Mouse (Mus musculus): ENCODE results near the gene Cggbp1. TPM values are rescaled to one million over a fixed set of nuclear protein-coding genes. Genes with fewer than 3 reads are reported as not detected.

Cggbp1 gene
- polyA plus RNA-seq, 1 experiment from 2014 or later, result 65.1 TPM

- H3K9ac ChIP-seq, result no peak overlapping the region
- H3K4me2 ChIP-seq, result no peak overlapping the region
- H3K36me3 ChIP-seq, result no peaks in the 10 kb centered on the region
- no peaks in the 10 kb centered on the region for H3K9me3 ChIP-seq
- no peak overlapping the region for H3K27ac ChIP-seq (replicated peaks)
- no peak overlapping the region for H3K4me3 ChIP-seq
- WGBS, result 100% methylated on average over 1 of the region's 1 CpGs
- no peak for ATAC-seq (ENCODE audit: low FRiP score, low read depth)
- no peaks in the 10 kb centered on the region for H3K27me3 ChIP-seq
- peaks cover 9% of the 10 kb centered on the region; the same call in 1 of the 2 replicates for H3K4me1 ChIP-seq (replicated peaks)
Measured at GRCm38 (mm10) chr16:64875822-64876221, 24.0 kb downstream of the Cggbp1 start.

DNA sequence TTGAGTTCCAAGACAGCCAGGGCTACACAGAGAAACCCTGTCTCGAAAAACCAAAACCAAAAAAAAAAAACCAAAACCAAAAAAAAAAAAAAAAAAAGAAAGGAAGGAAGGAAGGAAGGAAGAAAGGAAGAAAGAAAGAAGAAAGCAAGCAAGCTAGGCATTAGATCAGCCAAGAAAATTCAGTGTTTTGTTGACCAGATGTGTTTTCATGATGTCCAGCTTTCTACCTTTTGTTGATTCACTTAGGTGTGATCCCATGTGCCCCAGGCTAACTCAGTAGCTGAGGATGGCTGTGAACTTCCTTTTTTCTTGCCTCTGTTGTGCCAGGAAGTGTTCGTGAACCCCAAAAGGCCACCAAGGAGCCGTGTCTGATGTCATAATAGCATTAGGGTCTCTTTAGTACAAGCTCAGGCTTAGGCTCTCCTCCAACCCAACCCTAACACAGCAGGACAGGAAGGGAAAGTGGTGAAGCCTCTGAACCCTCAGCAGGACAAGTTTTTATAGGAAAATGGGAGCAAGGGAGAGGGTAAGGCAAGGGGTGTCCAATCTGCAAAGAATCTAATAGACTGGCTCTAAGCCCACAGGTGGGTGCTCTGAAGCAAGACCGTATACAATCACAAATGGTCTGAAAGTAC, 25.0 kb downstream of the Cggbp1 start:
- no peaks in the 10 kb centered on the region for H3K36me3 ChIP-seq
- no peak overlapping the region for H3K9ac ChIP-seq
- peaks cover 9% of the 10 kb centered on the region; the same call in 1 of the 2 replicates for H3K4me1 ChIP-seq (replicated peaks)
- no peak for ATAC-seq (ENCODE audit: low FRiP score, low read depth)
- H3K4me2 ChIP-seq, result no peak overlapping the region
- WGBS, result 80% methylated on average over 4 of the region's 4 CpGs
- H3K9me3 ChIP-seq, result no peaks in the 10 kb centered on the region
- H3K4me3 ChIP-seq, result no peak overlapping the region
- no peaks in the 10 kb centered on the region for H3K27me3 ChIP-seq
- no peak overlapping the region for H3K27ac ChIP-seq (replicated peaks)

DNA sequence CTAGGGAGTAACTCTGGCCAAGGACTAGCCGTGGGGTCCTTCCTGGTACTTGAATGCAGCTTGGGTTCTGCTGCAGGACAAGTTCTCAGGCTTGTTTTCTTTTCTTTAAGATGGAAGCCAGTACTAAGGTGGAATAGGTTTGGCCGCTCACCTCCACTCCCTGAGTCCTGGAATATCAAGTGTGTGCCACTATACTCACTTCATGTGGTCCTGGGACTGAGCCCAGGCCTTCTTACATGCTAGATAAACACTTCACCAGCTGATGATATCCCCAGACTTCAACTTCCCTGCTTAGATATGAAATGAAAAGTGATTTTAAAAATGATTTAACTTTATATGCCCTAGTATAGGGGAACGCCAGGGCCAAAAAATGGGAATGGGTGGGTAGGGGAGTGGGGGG, 25.5 kb downstream of the Cggbp1 start:
- H3K9me3 ChIP-seq, result no peaks in the 10 kb centered on the region
- no peaks in the 10 kb centered on the region for H3K36me3 ChIP-seq
- H3K9ac ChIP-seq, result no peak overlapping the region
- H3K27me3 ChIP-seq, result no peaks in the 10 kb centered on the region
- 86% methylated on average over 3 of the region's 3 CpGs for WGBS
- peaks cover 9% of the 10 kb centered on the region; the same call in 1 of the 2 replicates for H3K4me1 ChIP-seq (replicated peaks)
- no peak overlapping the region for H3K4me2 ChIP-seq
- no peak overlapping the region for H3K27ac ChIP-seq (replicated peaks)
- H3K4me3 ChIP-seq, result no peak overlapping the region
- no peak for ATAC-seq (ENCODE audit: low FRiP score, low read depth)

GRCm38 (mm10) chr16:64878611-64879132, 26.9 kb downstream of the Cggbp1 start:
- peaks cover 5% of the 10 kb centered on the region; the same call in 1 of the 2 replicates for H3K4me1 ChIP-seq (replicated peaks)

GRCm38 (mm10) chr16:64879735-64880134, 27.9 kb downstream of the Cggbp1 start:
- H3K27ac ChIP-seq (replicated peaks), result no peak overlapping the region
- H3K36me3 ChIP-seq, result no peaks in the 10 kb centered on the region
- WGBS, result 85% methylated on average over 5 of the region's 5 CpGs
- no peak overlapping the region for H3K4me3 ChIP-seq
- no peak for ATAC-seq (ENCODE audit: low FRiP score, low read depth)
- H3K4me1 ChIP-seq (replicated peaks), result no peaks in the 10 kb centered on the region
- H3K9me3 ChIP-seq, result no peaks in the 10 kb centered on the region
- no peak overlapping the region for H3K9ac ChIP-seq
- H3K27me3 ChIP-seq, result no peaks in the 10 kb centered on the region
- H3K4me2 ChIP-seq, result no peak overlapping the region

More at GRCm38 (mm10) chr16:64878611-64879132, 26.9 kb downstream of the Cggbp1 start:
- WGBS, result 90% methylated on average over 3 of the region's 3 CpGs
- no peak overlapping the region for H3K9ac ChIP-seq
- H3K36me3 ChIP-seq, result no peaks in the 10 kb centered on the region
- H3K27ac ChIP-seq (replicated peaks), result no peak overlapping the region
- H3K9me3 ChIP-seq, result no peaks in the 10 kb centered on the region
- no peak overlapping the region for H3K4me3 ChIP-seq
- no peaks in the 10 kb centered on the region for H3K27me3 ChIP-seq
- H3K4me2 ChIP-seq, result no peak overlapping the region
- no peak for ATAC-seq (ENCODE audit: low FRiP score, low read depth)

GRCm38 (mm10) chr16:64880986-64881385, 29.2 kb downstream of the Cggbp1 start:
- H3K9ac ChIP-seq, result no peak overlapping the region
- no peak for ATAC-seq (ENCODE audit: low FRiP score, low read depth)
- H3K4me3 ChIP-seq, result no peak overlapping the region
- no peaks in the 10 kb centered on the region for H3K36me3 ChIP-seq
- H3K4me1 ChIP-seq (replicated peaks), result no peaks in the 10 kb centered on the region
- no peaks in the 10 kb centered on the region for H3K27me3 ChIP-seq
- H3K4me2 ChIP-seq, result no peak overlapping the region
- H3K27ac ChIP-seq (replicated peaks), result no peak overlapping the region
- H3K9me3 ChIP-seq, result no peaks in the 10 kb centered on the region
- 69% methylated on average over 3 of the region's 3 CpGs for WGBS

GRCm38 (mm10) chr16:64881442-64881841, 29.6 kb downstream of the Cggbp1 start:
- Histone ChIP-seq H3K36me3 (no peaks in the 10 kb centered on the region), H3K9me3 (no peaks in the 10 kb centered on the region), H3K27me3 (no peaks in the 10 kb centered on the region), H3K27ac (replicated peaks) (no peak overlapping the region), H3K9ac (no peak overlapping the region), H3K4me2 (no peak overlapping the region), H3K4me3 (no peak overlapping the region), H3K4me1 (replicated peaks) (no peaks in the 10 kb centered on the region)
- WGBS, result 85% methylated on average over 2 of the region's 2 CpGs
- no peak for ATAC-seq (ENCODE audit: low FRiP score, low read depth)

DNA sequence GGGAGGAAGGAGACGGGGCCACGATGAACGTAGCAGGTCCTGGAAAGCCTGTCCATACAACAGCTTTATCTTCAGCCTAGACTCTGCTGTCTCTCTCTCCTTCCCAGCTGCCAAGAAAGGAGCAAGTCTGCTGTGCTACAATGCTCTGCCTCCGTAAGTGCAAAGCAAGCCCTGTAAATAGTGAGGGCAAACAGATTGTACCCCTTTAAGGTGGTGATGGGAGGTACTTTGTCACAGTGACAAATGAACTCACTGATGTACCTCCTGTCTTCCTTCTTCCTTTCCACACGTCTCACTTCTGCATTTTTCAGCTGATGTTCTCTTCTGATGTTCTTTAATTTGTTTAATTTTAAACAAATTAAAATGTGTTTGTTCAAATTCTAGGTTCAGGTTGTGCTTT, 32.1 kb downstream of the Cggbp1 start:
- no peak for ATAC-seq (ENCODE audit: low FRiP score, low read depth)
- Histone ChIP-seq H3K36me3 (no peaks in the 10 kb centered on the region), H3K9me3 (no peaks in the 10 kb centered on the region), H3K27me3 (no peaks in the 10 kb centered on the region), H3K4me3 (no peak overlapping the region), H3K9ac (no peak overlapping the region), H3K4me2 (no peak overlapping the region), H3K4me1 (replicated peaks) (no peaks in the 10 kb centered on the region), H3K27ac (replicated peaks) (no peak overlapping the region)
- WGBS, result 61% methylated on average over 5 of the region's 5 CpGs

GRCm38 (mm10) chr16:64884420-64884838, 32.6 kb downstream of the Cggbp1 start:
- no peak overlapping the region for H3K27ac ChIP-seq (replicated peaks)
- WGBS, result 40% methylated on average over 3 of the region's 3 CpGs
- no peak overlapping the region for H3K4me2 ChIP-seq
- H3K4me1 ChIP-seq (replicated peaks), result no peaks in the 10 kb centered on the region
- H3K4me3 ChIP-seq, result no peak overlapping the region
- H3K27me3 ChIP-seq, result no peaks in the 10 kb centered on the region
- H3K9ac ChIP-seq, result no peak overlapping the region
- no peak for ATAC-seq (ENCODE audit: low FRiP score, low read depth)
- H3K36me3 ChIP-seq, result no peaks in the 10 kb centered on the region
- no peaks in the 10 kb centered on the region for H3K9me3 ChIP-seq

DNA sequence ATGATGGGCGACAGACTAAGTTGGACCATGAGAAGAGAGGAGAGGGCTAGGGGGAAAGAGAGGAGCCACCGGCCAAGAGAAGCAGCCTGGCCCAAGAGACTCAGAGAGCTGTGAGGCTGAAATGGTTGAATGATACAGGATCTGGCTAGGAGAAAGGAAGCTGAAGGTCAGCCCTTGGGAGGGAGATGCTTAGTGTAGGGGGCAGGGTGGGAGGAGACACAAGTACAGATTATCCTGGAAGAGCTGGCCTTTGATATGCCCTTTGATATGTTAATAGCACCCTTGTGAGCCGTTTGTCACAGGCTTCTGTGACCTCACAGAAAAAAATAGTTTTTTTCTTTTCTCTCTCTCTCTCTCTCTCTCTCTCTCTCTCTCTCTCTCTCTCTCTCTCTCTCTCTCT, 33.3 kb downstream of the Cggbp1 start:
- no peaks in the 10 kb centered on the region for H3K4me1 ChIP-seq (replicated peaks)
- H3K27me3 ChIP-seq, result no peaks in the 10 kb centered on the region
- H3K27ac ChIP-seq (replicated peaks), result no peak overlapping the region
- H3K9ac ChIP-seq, result no peak overlapping the region
- ATAC-seq (ENCODE audit: low FRiP score, low read depth), result no peak
- WGBS, result 25% methylated on average over 3 of the region's 3 CpGs
- no peaks in the 10 kb centered on the region for H3K36me3 ChIP-seq
- H3K9me3 ChIP-seq, result no peaks in the 10 kb centered on the region
- no peak overlapping the region for H3K4me2 ChIP-seq
- H3K4me3 ChIP-seq, result no peak overlapping the region

DNA sequence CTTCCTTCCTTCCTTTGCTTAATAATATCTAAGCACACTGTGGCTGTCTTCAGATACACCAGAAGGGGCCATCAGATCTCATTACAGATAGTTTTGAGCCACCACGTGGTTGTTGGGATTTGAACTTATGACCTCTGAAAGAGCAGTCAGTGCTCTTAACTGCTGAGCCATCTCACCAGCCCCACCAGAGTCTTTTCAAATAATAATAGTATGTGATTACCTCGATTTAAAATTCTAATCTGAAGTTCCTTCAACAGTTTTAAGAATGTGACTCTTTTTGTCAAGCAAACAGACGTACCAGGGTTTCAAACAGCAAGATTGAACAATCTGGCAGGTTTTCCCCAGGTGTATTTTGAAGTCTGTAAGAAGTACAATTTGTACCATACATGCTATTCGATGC, 33.8 kb downstream of the Cggbp1 start:
- H3K36me3 ChIP-seq, result no peaks in the 10 kb centered on the region
- no peak for ATAC-seq (ENCODE audit: low FRiP score, low read depth)
- no peak overlapping the region for H3K4me3 ChIP-seq
- no peak overlapping the region for H3K27ac ChIP-seq (replicated peaks)
- no peak overlapping the region for H3K9ac ChIP-seq
- WGBS, result 42% methylated on average over 4 of the region's 4 CpGs
- H3K27me3 ChIP-seq, result no peaks in the 10 kb centered on the region
- H3K4me1 ChIP-seq (replicated peaks), result no peaks in the 10 kb centered on the region
- H3K4me2 ChIP-seq, result no peak overlapping the region
- no peaks in the 10 kb centered on the region for H3K9me3 ChIP-seq

DNA sequence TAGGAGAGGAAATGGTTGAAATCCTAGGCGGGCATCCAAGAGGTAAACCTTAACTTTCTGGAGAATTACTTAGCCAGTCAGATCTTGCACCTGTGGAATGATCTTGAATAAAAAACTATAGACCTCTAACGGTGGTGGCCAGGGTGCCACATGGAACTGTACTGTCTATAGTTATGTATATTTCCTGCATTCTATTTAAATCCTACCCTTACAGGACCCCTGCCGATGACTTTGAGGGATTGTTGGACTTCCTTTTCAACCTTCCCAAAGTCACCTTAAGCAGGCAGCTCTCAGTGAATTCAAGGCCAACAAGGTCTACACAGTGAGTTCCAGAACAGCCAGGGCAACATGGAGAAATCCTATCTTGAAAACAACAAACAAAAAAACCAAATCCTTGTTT, 37.7 kb downstream of the Cggbp1 start:
- Histone ChIP-seq H3K27ac (replicated peaks) (no peak overlapping the region), H3K9ac (no peak overlapping the region), H3K27me3 (no peaks in the 10 kb centered on the region), H3K36me3 (no peaks in the 10 kb centered on the region), H3K4me1 (replicated peaks) (no peaks in the 10 kb centered on the region), H3K9me3 (no peaks in the 10 kb centered on the region), H3K4me2 (no peak overlapping the region), H3K4me3 (no peak overlapping the region)
- WGBS, result 88% methylated on average over 3 of the region's 3 CpGs
- ATAC-seq (ENCODE audit: low FRiP score, low read depth), result no peak

DNA sequence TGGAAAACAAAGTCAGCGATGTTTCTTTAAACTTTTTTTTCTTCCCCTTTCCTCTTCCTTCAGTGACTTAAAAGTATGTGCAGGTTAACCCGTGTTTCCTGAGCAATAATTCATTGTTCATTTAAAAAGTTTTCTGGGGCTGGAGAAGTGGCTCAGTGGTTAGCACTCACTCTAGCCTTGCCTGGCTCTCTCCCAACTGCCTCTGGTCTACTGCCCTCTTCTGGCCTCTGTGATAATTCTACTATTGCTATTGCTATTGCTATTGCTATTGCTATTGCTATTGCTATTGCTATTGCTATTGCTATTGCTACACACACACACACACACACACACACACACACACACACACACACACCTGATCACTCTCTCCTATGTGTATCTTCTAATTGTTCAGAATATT, 47.3 kb downstream of the Cggbp1 start:
- Histone ChIP-seq H3K9me3 (no peaks in the 10 kb centered on the region), H3K36me3 (no peaks in the 10 kb centered on the region), H3K4me2 (no peak overlapping the region), H3K27ac (replicated peaks) (no peak overlapping the region), H3K9ac (no peak overlapping the region), H3K27me3 (no peaks in the 10 kb centered on the region), H3K4me1 (replicated peaks) (no peaks in the 10 kb centered on the region), H3K4me3 (no peak overlapping the region)
- 77% methylated on average over 2 of the region's 2 CpGs for WGBS
- no peak for ATAC-seq (ENCODE audit: low FRiP score, low read depth)
